Mouse (Mus musculus): Measurements from ENCODE around the gene Clstn3.
"Not testable (repeated sequence)": the region's sequence is repeated elsewhere in the genome, so short reads cannot be mapped to it uniquely, and the experiment has no call there.

Clstn3 gene

DNA sequence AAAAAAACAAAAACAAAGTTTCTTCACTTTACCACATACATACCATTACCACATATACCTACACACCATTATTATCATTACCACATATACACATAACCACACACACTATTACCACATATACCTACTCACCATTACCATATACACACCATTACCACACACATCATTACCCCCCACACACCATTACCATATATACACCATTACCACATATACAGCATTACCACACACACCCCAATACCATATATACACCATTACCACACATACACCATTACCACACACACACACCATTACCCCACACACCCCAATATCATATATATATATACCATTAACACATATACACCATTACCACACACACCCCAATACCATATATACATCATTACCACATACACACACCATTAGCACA is 57.4 kb downstream of the Clstn3 start:
- no peak for DNase-seq

GRCm38 (mm10) chr6:124406326-124406725 is 58.3 kb downstream of the Clstn3 start:
- no peak for DNase-seq

GRCm38 (mm10) chr6:124399738-124400137 is 64.9 kb downstream of the Clstn3 start:
- no peak for DNase-seq

DNA sequence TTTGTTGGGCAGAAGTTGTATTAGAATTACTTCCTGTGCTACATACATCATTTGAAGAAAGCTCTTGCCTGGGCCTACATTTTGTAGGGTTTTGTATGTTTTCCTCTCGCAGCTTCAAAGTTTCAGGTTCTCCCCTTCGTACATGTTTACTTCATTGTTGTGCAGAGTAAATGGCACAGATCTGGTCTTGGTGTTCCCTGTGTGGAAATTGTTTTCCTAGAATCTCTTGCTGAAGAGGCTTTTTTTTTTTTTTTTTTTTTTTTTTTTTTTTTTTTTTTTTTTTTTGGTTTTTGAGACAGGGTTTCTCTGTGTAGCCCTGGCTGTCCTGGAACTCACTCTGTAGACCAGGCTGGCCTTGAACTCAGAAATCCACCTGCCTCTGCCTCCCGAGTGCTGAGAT is 69.6 kb downstream of the Clstn3 start:
- not testable (repeated sequence) for DNase-seq
